Mouse (Mus musculus): ENCODE data around the gene Slamf9.

Slamf9 gene

DNA sequence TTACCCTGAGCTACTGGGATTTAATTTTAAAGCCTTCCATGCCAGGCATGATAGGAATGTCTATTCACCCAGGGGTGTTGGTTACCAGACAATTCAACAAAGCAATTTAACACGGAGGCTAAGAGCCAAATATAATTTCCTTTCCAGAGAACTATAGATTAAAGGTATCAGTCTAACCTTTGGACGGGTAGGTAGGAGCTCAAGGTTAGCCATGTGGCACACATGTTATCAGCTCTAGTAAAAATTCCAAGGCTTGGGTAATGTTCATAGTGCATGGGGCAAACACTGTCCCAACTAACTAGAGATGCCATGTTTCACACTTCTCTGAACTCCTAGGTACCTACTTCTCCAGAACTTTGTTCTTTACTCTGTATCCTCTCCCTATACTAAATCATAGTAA is 13.6 kb upstream of the Slamf9 start:
- no peak for DNase-seq (ENCODE audit: extremely low spot score, low spot score)

DNA sequence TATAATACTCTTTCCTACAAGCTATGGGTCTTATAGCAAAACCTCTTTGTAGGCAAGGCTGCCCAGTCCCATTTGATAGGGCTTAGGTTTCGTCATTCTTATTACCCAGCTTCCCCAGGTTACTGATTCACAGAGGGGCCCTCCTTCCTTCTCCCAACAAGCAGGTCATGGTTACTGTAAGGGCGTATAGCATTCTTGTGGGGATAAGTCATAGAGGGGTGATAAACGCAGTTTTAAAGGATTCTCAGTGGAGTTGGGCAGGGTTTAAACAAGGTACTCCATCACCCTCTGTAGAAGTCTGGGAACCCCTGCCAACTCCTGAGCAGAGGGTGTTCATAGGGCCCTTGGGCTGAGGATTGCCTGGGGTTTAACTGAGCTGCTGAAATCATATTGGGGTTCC is 12.6 kb upstream of the Slamf9 start:
- DNase-seq (ENCODE audit: extremely low spot score, low spot score) = no peak

DNA sequence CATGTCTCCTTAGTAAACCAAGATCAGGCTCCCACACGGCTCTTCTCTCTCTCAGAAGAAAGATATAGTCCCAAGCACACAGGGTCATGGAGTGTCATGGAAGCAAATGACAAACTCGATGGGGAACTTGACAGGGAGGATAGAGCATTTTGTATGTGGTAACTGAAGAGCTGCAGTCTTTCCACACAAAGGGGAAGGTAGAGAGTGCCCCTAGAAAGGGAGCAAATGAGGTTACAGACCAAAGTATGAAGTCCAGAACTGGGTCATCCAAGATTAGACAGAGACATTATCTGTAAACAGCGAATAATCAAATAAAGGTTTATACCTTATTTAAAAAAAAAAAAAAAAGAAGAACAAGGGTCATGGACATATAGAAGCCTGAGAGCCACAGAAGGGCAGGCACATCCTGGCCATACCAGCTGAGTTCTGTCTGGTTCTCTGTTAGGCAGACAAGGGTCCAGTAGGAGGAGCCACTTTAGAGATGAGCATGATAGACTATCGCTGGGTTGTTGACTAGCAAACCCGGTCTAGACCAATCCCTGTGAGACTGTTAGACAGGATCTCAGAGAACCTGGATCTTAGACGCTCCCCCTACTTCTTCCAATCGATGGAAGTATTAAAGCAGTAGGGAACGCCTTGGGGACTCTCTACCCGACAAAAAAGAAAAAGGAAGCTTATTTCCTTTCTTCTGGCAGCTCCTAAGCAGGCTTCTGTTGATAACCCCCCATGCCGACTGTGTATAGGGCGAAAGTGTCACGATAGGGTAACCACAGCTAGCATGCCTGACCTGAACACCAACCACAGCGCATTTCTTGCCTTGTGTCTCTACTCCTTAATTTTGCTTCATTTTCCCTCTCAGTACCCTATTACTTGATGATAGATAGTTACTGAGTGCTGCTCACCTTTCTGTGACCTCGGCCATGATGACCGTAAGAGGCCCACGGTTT is 11.5 kb upstream of the Slamf9 start:
- no peak for DNase-seq (ENCODE audit: extremely low spot score, low spot score)

DNA sequence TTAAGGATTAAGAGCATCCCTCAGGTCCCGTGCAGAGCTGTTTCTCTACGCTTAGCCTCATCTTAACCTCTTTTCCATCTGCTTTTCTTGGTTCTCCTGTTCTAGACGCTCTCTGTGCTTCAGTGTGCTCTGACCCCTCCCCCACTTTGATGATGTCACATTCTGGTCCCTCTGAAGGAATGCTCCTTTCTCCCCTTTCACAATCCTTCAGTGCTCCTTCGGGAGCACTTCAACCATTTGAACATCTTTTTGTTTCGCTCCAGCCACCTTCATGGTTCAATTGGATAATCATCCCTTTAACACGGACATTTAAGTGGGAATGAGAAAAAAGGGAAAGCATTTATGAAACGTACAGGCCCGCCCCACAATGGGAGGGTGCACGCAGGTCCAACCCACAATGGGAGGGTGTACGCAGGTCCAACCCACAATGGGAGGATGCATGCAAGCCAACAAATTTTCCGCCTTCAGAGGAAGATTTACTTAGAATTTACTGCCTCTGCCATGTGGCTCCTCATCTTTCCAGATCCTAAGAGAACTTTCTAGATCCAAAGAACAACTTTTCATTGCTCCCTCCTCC is 6.8 kb upstream of the Slamf9 start:
- DNase-seq (ENCODE audit: extremely low spot score, low spot score) = no peak

DNA sequence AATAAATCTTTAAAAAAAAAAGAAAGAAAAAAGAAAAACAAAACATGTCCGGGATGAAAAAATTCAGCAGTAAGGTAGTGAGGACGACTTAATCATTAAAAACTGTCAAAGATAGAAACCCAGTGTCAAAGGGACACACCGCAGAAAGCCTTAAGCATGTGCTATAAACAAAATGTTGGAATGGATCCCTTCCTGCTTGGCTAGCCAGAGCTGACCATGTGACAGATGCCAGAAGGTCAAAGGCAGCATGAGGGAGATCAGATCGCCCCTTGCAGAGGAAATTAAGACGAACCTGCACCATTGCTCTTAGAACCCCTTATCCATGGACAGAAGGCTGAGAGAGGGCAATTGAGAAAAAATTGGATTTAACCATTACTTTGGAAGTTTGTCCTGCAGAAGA is 5.8 kb upstream of the Slamf9 start:
- DNase-seq (ENCODE audit: extremely low spot score, low spot score) = no peak

DNA sequence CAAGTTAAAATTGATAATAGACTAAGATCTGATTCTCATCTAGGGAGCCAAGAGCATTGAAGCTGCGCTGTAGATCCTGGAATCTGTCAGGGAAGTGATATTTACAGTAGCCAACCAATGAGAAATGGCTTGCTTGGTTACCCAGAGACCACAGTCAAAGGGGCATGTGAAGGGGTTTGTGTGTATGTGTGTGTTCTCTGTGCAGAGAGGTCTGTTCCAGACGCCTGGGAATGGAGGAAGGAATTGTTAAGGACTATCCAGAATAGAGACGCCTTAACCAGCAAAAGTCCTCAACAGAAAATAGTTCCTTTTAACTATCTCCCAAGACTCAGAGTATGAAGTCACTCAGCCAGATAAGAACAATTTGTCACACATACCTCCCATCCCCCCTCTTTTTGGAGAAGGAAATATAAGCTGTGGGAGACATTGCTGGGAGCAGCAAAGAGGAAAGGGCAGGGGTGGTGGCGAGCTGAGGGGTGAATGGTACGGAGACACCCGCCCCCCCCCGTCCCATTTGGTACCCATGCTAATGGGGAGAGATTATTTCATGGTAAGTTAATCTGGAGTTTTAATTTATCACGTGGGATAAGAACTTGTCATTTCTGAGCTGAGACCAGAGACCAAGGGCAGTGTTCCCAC is 5.2 kb upstream of the Slamf9 start:
- no peak for DNase-seq (ENCODE audit: extremely low spot score, low spot score)

DNA sequence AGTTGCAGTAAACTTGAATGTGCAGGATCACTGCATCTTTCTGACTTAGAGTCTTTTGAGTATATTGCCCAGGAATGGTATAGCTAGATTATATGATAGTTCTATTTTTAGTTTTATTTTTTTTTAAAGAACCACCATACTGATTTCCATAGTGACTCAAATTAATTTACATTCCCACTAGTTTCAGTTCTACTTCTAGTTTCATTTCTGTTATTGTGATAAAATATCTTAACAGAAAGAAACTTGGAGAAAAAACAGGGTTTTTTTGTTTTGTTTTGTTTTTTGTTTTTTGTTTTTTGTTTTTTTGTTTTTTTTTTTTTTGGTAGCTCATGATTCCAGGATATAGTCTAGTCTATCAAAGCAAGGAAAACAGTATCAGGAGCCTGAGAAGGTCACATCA is 2.2 kb upstream of the Slamf9 start:
- no peak for DNase-seq (ENCODE audit: extremely low spot score, low spot score)

DNA sequence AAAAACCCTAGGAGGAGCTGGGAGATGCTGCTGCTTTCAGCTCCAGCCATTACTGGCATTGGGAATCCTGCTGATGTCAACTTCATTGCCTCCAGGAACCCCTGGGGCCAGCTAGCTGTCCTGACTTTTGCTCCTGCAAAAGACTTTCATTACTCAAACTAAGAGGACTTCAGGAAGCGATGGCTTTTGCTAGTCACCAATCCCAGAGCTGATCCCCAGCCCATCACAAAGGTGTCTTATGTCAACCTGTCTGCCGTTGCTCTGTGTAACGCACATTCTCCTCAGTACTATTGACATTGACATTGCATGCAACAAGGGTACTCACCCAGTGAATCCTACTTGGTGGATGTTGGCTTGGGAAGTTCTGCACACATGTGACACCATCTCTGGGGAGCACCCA is 962 bp upstream of the Slamf9 start:
- DNase-seq (ENCODE audit: extremely low spot score, low spot score) = no peak

DNA sequence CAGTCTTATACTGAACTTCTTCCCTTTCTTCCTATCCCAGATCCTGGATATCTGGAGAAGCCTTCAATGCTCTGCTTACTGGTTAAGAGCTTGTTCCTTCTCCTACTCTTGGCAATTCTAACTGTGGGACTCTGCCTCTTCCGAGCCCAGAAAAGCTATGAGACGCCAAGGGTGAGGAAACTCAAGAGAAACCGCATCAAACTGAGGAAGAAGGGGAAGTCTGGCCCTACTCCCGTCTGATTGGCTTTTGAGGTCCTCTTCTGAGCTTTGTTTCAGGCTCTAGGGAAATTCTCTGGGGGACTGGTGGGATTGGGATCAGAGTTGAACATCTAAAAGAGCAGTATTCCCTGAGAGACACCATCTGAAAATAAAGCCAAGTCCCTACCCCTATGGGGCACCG is 2.9 kb downstream of the Slamf9 start:
- no peak for DNase-seq (ENCODE audit: extremely low spot score, low spot score)

DNA sequence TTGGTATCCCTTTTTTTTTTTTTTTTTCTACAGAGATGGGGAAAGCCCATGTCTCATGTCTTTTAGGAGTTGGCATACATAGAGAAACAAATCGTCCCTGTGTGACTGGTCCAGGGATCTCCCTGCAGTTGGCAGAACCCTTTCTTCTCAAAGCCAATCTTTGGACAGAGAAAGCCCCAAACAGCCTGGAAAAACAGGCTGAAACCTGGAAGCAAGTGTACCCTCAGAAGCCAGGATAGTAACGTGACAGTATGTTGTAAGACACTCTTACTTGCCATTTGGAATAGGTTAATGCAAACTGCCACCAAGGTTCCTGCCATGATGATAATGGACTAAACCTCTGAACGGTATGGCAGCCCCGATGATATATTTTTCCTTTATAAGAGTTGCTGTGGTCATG is 5.2 kb downstream of the Slamf9 start:
- no peak for DNase-seq (ENCODE audit: extremely low spot score, low spot score)

DNA sequence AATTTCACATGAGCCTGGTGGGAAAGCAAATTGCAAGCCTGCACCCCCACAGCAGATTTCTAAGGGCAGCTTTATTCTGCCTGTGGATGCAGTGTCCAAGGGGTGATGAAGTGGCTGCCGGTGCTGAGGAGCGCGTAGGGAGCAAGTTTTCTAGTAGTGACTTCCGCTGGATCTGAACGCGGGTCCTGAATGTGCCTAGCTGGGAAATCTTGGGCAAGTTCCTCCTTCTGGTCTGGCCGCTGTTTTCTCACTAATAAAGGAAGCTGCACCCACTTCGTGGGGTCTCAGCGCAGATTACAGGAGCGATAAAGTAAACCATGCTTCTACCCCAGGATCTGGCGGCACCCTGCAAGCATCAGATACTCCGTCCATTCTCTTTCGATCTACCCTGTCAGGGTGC is 6.0 kb downstream of the Slamf9 start:
- no peak for DNase-seq (ENCODE audit: extremely low spot score, low spot score)

DNA sequence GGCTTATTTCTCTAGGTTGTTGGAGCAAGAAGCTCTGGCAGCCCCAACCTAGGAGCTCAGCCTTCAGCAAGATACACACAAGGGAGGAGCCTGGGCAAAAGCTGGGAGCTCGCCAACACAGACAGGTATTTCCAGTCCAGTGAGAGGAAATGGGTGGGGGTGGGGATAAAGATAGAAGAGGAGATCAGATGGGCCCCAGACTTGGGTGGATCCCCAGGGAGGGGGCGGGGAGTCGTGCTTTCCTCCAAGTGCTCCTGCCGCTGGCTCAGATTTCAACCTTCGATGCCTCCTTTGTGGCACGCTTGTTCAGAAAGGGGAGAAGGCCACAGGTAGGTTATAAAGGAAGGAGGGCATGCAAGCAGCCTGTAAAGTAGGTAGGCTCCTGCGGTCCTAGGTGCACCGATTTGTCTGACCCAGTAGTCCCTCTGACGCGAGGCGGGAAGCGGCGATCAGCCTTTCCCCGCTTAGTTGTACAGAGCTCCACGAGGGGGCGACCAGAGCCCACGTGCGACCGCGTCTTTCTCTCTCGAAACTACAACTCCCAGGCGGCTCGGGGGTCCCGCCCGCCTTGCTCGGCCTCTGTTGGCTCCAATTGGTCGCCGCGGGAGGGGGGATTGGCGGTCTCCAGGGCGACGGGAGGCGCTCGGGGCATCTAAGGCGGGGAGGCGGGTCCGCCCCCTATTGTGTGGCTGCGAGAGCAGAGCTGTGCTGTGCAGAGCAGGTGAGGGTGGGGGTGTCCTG is 6.6 kb downstream of the Slamf9 start, which contains the start of gene Igsf9:
TSS of gene Igsf9 (plus strand) at position 249 of the 741 bp plus-strand sequence.
- DNase-seq (ENCODE audit: extremely low spot score, low spot score) = peak; percentile 94

DNA sequence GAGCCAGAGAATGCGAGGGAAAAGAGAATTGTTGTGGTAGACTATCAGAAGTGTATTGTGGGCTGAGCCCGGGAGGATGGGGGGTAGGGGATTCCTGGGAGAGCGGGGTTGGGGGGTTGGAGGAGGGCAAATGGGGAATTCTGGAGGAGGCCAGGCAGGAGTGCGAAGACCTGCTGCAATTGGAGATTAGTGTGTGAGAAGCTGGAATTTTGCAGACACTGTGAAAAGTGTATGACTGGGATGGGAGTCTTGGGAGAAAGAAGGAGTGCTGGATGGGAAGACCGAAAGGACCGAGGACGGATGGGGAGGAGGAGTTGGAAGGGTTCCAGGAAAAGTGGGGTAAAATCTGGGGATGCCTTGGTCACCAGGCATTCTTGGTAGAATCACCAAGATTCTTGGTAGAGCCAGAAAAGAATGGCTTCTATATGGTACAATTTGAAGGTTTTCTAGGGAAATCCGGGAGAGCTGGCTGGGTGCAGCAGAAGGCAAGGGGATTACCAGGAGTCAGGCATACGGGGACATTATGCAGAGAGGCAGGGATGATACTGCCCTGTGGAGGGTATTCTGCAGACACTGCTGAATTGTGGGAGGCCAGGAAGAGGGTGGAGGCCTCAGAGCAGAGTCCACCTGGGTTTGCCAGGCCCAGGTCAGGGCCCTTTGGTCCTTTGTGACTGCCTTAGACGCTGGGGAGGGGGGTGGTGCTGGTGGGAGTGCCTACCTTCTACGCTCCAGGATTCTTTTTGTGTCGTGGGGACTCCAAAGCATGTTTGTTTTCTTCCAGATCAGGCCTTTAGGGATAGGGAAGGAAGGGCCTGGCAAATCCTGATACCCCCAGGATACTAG is 7.6 kb downstream of the Slamf9 start:
- DNase-seq (ENCODE audit: extremely low spot score, low spot score) = peak; percentile 23

DNA sequence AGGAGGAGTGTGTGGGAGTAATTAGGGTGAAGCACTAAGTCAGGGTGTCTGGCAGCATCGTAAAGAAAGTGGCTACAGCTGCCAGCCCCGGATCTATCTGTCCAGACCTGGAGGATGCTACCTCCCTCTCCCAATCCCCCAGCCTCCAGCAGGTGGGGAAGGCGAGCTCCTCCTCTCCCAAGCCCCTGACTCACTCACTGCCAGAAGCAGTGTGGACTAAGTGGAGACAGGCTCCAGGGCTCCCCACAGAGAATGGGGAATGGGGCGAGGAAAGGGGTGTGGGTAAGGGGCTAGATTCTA is 8.2 kb downstream of the Slamf9 start:
- peak; percentile 32 for DNase-seq (ENCODE audit: extremely low spot score, low spot score)

DNA sequence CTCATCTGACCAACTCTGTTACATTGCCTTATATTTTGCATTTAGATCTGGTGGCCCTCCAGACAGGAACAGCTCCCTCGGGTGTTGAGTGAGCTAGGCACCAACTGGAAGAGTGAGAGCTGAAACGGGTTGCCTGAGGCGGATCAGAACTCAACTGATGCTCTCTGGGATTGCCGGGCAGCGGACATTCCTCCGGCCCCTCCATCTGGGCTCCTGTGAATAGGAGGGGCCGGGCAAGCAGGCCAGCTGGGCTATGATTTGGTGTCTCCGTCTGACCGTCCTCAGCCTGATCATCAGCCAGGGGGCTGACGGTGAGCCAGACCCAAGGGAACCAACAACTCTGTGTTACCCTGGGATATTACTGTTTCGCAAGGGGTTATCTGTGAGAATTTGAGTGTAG is 9.1 kb downstream of the Slamf9 start:
- peak; percentile 29 for DNase-seq (ENCODE audit: extremely low spot score, low spot score)

DNA sequence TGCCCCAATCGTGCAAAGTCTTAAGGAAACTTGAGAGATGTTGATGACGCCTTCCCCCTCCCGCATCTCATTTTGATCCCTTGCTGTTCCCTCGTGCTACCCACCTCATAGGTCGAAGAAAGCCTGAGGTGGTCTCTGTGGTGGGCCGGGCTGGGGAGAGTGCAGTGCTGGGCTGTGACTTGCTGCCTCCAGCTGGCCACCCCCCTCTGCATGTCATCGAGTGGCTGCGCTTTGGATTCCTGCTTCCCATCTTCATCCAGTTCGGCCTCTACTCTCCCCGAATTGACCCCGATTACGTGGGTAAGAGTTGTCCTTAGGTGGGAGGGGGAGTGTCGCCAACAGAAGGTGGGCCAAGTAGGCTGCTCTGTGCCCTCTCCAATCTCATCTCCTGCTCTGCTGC is 9.5 kb downstream of the Slamf9 start:
- DNase-seq (ENCODE audit: extremely low spot score, low spot score) = no peak

DNA sequence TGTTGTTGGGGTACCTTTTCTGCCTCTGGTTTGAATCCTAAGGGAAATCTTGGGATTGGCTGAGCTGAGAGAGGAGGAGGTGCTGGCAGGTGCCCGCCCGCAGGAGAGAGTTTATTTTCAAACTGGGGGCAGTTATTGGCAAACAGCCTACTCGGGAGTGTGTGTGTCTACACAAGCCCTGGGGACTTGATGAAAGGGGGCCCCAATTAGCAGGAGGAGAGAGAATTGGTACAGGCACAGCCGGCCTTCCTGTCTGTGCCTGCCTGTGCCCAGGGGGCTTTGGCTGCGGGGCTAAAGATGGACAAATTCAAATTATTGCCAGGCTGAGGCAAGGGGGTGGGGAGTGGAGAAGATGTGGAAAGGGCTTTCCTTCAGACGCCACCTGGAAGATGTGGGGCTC is 10.7 kb downstream of the Slamf9 start:
- no peak for DNase-seq (ENCODE audit: extremely low spot score, low spot score)

DNA sequence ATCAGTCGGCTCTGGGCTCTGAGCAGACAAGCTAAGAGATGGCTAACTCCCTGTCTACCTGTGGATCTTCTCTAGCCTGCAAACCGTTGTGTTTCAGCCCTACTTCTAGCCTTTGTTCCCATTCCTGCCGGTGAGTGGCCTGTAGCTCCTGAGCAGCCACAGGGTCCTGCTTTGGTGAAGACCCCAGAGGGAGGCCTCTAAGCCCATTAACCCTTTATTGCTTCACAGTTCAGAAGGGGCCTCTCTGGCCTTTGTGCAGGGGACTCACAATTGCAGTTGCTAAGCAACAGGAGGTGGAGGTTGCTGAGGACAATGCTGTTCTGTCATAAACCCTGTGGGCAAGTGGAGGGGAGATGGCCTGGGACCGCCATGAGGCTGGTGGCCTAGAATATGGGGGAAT is 11.1 kb downstream of the Slamf9 start:
- DNase-seq (ENCODE audit: extremely low spot score, low spot score) = peak; percentile 51

DNA sequence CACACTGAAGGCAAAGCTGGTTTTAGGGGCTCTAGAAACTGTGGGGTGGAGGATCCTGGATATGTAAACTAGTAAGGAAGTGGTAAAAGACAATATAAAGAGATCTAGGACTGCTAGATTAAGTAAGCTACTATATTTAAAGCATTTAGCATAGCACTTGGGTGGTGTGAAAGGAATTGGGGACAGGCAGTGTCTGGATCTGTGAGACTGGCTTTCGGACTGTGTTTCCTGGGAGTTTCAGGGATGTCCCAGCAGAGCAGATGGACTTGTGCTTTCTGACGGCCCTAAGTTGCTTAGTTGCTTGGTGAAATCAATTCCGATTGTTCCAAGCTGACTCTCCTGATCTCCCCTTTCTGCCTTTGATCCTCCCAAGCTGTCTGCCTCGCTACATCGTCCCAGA is 11.5 kb downstream of the Slamf9 start:
- DNase-seq (ENCODE audit: extremely low spot score, low spot score) = no peak

DNA sequence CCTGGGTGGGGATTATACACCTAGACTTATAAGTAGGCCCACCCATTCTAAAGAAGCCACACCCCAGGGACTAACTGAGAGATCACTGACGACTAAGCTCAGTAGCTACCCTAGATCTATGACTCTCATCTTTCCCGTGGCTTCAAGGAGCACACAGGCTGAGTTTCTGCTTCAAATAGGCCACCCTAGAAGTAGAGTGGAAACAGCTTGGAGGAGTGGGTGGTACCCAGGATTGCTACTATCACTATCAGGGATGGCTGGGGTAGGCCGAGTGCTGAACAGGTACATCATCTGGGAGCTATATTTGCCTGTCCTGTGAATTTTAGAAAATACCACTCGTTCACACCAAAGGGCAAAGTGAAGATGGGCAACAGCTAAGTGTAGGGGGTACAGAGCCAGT is 12.7 kb downstream of the Slamf9 start:
- no peak for DNase-seq (ENCODE audit: extremely low spot score, low spot score)

DNA sequence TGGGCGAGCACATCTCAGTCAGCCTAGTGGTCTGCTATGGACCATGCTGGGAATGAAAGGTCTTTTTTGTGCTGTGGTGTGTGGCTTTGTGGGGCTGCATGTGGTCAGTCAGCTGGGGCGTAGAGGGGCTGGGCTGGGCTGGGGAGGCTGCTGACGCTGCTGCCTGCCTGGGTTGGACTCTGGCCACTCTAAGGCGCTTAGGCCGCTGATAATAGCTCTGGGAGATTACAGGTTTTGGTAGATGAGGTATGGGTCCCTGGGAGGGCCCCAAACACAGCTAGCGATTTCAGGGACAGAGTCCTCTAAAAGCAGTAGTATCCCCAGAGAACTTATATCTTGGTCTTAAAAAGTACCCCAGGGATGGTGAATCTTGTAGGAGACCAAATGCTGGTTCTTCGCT is 13.7 kb downstream of the Slamf9 start:
- no peak for DNase-seq (ENCODE audit: extremely low spot score, low spot score)
